Mouse (Mus musculus) layer of hippocampus, postnatal 14 days (tissue): ENCODE measurements around the gene Farp2. TPM values are rescaled to one million over a fixed set of nuclear protein-coding genes. Genes with fewer than 3 reads are reported as not detected.
"Not testable (repeated sequence)": the region's sequence is repeated elsewhere in the genome, so short reads cannot be mapped to it uniquely, and the experiment has no call there.

Source experiments
- DNase-seq, 2 experiments: peaks; one replicate each; pipeline ENCODE4 v3.0.0; 2021 to 2022; ENCODE audit warnings: low spot score in 2 of 2, mixed read lengths in 1 of 2
- long read RNA-seq, 2 experiments: library from polyadenylated mRNA; stranded (forward); transcript quantifications; one replicate each; pipeline ENCODE4 v2.0.0; 2021
- total RNA-seq, 2 experiments: library from RNA; stranded (reverse); gene quantifications; 2 replicates each; pipeline ENCODE4 v1.2.3; 2021

Farp2 gene
- 10 to 100 TPM; 14.3 to 14.6 TPM for total RNA-seq
- long read RNA-seq, experiment 1, partial matches to known transcripts: 2 of 5 reads
- long read RNA-seq, experiment 1, other reads (novel, unspliced or antisense): 1 of 5 reads
- long read RNA-seq, experiment 2, partial matches to known transcripts: 6 of 11 reads
- long read RNA-seq, experiment 2, other reads (novel, unspliced or antisense): 2 of 11 reads

DNA sequence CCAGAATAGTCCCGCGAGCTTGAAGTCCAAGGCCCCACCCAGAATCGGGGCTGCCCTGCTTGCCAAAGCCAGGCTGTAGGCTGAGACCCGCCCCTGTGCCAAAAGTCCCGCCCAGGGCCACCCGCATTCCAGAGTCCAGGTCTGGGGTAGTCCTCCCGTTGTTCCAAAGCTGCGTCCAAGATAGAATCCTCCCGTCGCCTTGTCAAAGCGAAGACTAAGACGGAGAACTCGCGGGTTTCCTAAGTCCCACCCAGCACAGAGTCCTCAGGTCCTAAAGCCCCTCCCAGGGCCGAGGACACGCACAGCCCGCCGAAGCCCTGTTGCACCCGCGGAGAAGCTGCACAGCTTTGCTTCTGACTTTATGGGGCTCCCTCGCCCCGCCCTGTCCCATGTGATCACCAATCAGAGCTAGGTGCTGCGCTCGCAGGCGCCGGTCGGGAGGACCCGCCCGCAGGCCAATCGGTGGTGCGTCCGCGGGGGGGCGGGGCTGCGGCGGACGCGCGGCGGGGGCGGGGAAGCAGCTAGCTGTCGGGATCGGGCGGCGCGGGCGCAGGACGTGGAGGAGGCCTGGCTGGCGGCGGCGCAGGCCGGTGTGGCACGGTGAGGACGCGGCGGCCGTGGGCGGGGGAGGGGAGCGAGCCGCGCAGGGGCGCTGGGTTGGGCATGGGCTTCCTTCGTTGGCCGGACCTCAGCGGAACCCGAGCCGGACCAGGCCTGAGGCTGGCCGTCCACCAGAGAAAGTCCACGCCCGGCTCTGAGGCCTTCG is at the start of gene Farp2:
Gene Farp2, plus strand, starts transcription at position 495 of the 766 bp plus-strand sequence.
- peak; percentile 83 to 94 for DNase-seq

DNA sequence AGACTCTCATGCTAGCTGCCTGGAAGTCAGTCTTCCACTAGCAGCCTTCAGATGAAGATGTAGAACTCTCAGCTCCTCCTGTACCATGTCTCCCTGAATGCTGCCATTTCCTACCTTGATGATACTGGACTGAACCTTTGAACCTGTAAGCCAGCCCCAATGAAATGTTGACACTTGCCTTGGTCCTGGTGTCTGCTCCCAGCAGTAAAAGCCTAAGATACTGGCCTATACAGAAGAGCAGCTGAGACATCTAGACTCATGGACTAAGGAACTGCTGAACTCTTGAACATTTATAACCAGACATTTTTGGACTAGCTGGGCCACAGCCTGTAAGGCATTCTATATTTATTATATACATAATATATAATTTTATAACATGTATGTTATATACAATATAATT is 46.8 kb upstream of the Farp2 start:
- DNase-seq: no peak

DNA sequence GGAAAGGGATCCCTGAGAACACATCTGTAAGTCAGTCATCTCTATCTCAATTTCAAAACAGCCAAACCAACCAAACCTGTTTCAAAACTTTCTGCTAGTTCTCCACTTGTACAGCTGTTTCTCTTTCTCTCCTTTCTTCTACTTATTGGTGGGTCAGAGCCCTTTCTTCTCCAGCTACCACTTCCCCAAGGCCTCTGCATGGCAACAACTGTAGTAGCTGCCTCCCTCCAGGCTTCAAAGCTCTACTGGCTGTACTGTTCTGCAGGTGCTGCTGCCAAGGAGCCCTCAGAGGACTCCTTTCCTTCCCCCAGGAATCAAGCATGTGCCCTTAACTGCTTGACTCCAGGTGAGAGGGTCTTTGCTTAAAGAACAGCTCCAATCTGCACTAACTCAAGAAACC is 46.1 kb upstream of the Farp2 start:
- DNase-seq: no peak

DNA sequence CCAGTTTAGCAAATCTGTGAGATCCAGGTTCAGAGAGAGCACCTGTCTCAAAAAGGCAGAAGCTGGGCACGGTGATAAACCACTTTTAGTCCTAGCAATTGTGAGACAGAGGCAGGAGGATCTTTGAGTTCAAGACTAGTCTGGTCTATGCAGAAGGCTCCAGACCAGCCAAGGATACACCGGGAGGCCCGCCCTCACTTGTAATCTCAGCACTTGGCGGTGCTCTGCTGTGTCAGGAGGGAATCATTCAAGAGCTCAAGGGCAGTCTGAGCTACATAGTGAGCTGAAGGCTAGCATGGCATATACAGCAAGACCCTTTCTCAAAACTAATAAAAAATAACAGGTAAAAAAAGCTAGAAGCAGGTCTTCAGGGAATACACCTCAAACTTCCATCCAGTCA is 43.3 kb upstream of the Farp2 start:
- DNase-seq: no peak

DNA sequence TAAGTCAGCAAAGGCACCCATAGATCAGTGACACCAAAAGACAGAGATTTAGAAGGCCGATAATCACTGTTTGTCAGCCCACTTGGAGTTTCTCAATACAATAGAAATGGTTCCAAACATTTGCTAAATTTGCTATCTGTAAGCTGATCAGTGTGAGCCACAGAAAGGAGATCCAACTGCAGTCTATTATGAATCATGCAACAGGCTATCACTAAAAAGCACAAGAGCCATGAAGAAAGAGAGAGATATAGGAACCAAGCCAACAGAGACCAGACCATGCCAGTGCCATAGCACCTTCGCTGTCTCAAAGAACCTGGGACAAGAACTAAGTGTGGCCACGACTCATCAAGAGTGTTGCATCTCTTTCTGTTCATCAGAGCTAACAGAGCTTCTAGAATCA is 36.2 kb upstream of the Farp2 start:
- DNase-seq: no peak

DNA sequence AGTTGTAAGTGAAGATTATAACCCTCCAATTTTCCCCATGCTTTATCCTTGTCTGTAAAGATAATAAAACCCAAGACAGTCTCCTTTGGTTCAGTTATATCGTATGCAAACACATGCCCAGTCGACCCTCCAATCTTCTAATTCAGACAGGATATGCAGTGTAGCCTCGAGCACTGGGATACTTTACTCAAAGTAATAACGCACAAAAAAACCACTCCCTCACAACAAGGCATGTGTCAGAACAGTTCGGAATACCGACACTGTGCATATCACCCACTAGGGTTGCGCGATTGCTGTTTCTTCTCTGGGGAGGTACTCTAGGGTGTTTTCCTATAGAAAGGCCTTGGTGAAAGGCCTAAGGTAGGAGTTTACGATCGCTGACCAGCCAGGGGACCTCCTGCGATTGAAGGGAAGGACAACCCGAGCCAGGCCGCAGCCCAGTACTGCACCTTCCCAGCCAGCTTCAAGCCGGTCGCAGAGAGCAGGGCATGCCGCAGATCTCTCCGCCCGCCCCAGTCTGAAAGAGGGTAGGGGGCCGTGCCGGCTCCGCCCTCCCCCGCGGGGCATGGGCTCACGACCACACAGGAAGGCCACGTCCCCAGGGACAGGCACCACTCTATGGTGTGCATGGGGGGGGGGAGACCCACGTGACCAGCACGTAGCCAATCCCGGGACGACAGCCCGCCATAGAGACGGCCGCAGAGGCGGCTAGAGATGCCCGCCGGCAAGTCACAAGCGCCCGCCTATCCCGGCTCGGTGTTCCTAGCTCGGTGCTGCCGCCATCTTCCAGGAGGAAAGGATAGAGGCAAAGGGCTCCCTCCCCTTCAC is 33.9 kb upstream of the Farp2 start:
- peak; percentile 99 for DNase-seq

DNA sequence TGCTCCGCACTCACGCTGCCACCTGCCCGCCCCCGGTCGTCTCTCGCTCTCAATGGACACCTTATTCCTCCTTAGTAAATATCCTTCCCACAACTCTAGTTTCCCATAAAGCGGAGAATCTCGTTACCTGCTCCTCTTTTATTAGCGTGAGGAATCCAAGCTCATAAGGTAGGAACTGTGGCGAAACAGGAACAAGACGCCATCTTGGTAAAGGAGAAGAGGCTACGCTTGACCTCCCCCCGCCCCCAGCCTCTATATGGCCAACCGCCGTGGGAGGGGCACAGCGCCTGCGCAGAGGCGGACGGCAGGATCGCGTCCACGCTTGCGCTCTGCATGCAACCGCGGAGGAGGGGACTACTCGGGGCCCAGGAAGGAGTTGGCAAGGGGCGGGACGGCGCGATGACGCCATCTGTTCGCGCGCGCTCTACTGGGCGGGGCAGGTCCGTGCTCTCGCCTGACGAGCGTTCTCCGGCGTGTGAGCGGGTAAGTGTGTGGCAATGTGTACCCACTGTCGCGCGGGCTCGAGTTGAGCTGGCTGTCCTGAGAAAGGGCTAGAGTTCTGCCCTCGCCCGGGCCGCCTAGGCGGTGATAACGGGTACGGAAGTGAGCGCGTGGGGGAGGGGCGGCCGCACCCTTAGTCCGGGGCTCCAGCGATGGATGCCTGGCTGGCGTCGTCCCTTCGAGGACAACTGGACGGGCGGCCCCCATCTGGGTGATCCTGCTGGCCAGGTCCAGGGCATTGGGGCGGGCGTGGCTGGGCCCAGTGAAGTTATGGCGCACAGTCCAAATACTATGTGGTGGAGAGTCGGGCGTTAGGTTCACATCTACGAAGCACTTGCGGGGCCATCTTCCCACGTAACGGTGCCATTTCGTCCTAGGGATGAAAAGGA is 33.0 kb upstream of the Farp2 start, which contains the start of gene Hdlbp:
Gene Hdlbp, minus strand, starts transcription at position 230 of the 890 bp plus-strand sequence.
- DNase-seq: peak; percentile 98 to 99

DNA sequence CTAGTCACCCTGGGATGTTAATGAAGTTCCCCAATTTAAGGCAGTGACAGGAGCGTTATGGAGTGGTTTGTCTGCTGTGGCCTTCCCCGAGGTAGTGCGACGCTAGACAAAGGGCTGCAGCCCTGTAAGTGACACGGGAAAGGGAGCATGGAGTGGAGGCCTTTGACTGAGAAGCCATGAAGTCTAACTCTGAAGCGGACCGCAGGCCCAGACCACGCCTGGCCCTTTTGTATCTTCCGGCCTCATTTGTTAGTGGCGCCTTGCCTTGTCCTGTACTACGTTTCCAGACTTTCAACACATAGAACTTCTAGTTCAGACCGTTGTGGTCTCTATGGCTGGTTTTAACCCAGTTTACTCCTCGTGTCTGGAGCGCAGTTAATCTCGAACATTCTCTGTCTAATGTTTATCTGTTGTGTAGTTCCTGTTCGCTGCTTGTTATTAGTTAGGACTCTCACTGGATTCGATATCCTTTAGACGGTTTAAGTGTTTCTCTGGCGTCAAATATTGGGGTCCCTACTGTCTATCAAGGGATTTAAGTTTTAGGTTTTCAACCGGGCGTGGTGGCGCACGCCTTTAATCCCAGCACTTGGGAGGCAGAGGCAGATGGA is 32.3 kb upstream of the Farp2 start:
- DNase-seq: no peak

DNA sequence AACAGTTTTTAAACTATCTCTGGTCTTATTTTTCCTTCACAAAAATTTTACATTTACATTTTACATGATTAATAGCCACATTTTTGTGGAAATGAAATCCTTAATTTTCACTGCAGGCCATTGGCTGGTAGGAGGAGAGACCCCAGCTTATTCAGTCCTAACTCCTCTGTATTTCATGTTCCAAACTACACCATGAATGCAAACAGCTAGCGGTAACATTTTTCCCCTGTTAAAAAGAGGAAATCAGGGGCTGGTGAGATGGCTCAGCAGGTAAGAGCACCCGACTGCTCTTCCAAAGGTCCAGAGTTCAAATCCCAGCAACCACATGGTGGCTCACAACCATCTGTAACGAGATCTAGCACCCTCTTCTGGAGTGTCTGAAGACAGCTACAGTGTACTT is 25.6 kb upstream of the Farp2 start:
- not testable (repeated sequence) for DNase-seq

DNA sequence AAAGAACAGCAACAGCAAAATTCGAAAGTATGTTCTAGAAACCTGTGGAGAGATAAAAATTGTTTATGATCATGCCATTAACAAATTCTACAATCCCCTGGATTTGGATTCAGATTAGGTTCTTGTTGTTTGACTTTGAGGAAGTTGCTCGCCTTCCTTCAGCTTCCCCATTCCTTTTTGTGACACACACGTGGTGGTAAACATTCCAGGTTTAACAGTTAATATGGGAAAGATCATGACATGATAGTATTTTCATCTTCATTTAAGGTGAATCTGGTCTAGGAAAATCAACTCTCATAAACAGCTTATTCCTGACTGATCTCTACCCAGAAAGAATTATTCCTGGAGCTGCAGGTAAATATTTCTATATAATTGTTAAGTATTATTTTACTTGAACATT is 16.6 kb upstream of the Farp2 start:
- DNase-seq: no peak

DNA sequence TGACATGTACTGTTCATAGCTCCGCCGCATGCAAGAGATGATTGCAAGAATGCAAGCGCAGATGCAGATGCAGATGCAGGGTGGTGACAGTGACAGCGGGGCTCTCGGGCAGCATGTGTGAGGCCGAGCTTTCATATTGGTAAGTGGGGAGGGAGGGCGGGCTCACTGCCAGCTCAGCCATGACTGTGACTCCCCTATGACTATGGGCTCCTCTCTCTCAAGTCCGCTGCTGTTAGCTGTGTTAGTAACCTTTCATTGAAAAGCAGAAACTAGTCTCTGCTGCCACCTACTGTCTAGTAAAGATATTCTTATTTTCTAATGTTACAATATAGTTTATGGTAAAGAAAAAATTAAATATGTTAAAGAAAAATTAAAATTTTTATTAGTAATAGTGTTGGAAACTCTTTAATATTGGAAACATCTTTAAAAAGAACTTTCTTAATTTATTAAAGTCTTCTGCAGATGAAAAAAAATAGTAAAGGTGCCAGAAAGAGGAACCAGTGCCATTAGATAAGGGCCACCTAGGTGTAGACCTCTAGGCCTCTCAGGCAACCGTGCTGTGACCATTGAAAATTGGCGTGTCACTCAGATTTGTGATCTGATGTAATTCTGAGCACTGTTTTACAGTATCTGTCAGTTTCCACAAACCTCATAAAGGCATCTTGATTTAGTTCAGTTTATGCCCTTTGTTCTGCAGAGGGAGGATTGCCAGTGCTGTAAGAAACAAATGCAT is 4.8 kb upstream of the Farp2 start:
- peak; percentile 12 to 55 for DNase-seq

DNA sequence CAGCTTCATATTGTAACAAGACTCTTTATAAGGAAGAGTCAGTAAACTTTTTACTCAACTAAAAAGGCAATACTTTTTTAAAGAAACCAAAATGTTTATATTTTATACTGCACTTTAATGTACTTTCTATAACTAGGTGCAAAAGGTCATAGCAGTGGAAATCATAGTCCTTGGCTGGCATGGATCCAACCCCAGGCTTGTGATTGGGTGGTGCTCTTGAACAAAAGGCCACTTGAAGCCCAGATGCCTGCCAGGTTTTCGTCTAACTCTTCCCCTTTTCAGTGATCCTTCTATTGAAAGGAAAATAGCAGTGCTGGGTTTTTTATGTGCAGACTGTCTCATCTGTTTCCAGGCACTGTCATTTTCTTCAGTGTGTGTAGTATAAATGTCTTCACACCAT is 3.3 kb upstream of the Farp2 start:
- DNase-seq: not testable (repeated sequence)

DNA sequence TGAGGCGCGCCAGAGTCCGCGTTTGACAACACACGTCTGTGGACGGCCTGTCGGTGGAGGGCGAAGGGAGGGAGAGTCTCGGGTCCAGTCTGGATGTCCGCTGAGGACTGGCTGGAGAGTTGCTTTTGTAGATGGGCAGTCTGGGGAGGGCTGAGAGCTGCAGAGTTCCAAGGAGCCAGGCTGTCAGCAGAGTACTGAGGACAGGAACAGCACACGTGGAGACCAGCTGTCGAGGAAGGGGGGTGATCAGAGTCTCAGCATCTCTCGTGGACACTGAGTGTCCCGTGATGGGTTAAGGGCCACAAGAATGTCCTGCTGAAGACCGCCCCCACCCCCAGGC is 442 bp downstream of the Farp2 start:
- DNase-seq: no peak

DNA sequence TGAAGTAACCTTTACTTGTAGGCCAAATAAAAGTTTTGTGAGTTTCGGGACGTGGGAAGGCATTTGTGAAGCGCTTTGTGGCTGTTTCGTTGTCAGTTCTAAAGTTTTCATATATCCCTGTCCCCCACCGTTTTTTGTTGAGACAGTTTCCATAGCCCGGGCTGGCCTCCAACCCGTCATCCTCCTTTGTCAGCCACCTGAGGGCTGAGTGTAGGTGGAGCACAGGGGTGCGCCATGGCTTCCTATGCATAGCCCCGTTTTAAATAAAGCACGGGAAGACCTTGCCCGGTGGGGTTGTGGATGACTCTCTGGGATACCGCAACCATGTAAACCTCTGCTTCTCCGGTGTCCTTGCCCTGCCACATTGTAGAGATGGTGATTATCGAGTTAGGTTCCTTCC is 1.3 kb downstream of the Farp2 start:
- DNase-seq: no peak

DNA sequence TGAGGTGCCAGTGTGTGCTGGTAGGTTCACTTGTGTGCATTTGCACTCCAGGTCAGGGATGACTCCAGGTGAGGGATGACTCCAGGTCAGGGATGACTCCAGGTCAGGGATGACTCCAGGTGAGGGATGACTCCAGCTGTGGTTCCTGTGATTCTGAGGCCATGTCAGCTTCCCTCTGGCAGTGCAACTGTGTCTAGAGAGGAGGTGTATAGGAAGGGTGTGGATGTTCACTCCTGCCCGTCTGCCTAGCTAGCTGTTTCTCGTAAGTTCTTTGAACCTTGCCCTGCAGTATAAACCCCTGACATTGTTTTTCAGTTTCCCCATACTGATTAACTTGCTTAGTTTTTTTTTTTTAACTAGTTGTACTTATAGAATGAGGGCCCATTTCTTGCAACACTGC is 9.6 kb downstream of the Farp2 start:
- no peak for DNase-seq

DNA sequence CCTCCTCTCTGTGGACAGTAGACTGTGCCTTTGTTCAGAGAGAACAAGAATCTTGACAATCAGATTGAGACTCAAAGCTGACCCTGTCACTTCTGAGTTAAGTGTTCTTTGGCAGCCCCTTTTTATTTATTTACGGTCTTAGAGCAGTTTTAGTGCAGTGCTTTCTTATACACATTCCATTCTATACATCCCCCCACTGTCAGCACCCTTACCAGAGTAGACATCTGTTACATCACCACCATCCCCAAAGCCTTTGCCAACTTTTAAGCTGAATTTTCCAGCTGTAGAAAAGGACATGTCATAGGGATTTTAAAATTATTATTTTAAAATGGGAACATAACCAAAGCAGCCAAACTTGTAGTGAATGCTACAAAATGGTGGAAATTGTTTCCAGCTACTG is 10.4 kb downstream of the Farp2 start:
- DNase-seq: no peak

DNA sequence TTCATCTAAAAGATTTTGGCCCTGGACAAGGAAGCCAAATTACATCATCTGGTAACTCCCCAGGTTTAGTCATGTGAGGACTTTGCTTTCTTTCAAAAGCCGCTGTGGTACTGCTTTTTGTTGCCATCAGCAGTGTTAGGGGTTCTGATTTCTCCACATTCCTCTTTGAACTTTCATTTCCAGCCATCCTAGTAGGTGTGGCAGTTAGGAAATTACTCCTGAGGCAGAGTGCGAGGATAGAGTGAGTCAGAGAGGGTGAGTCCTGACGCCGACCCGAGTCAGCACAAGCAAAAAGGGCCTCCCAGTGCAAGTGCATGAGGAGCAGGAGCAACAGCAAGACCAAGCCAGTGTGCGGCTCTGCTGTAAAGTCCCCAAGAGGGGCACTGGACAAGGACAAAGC is 17.9 kb downstream of the Farp2 start:
- DNase-seq: no peak

DNA sequence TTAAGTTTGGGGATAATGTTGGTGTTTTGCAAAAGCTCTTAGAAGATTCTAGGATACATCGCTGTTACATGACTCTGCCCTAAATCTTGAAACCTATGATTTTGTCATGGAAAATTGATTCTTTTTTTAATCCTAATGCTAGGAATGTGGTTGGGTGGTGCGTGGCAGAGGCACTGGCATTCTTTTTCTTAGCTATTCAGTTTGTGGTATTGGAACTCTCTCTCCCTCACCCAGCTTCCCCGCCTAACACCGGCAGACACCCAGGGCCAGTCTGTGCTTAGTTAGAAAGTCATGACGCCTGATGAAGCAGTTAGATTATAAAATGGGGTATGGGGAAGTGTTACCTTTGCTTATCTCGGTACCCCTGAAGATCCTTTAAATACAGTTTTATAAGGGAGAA is 25.3 kb downstream of the Farp2 start:
- no peak for DNase-seq

DNA sequence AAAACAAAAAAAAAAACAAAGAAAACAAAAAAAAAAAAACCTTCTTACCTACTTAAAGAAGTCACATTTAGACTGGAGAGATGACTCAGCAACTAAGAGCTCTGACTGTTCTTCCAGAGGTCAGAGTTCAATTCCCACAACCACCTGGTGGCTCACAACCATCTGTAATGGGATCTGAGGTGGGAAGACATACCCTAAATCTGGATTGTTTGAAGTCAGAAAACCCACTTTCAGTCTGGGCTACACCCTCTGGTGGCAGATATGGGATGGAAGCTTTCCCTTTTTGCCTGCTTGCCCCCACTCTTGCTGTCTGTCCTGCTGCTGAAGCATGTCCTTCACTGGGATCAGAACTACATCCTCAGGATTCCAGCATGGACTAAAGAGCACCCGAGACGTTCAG is 31.3 kb downstream of the Farp2 start:
- DNase-seq: no peak

DNA sequence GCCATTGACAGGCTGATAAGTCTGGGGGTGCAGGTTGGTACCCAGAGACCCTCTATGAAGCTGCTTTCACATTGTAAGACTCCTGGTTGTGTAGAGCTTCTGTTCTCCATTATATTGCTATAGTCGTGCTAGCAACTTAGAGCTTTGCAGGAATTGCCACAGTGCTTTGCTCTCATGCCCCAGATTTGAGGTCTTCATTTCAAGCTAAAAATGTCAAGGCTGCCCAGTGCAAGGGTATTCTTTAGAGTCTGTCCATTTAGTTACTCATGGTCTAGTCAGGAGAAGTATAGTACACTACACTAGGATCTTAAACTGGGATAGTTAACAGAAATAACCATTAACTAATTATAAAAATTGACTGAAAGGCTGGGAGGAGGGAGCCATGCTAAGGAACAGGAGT is 35.4 kb downstream of the Farp2 start:
- DNase-seq: no peak
